Mouse (Mus musculus): ENCODE measurements around the gene Tspan12. TPM values are rescaled to one million over a fixed set of nuclear protein-coding genes. Genes with fewer than 3 reads are reported as not detected.
"Not testable (repeated sequence)": the region's sequence is repeated elsewhere in the genome, so short reads cannot be mapped to it uniquely, and the experiment has no call there.

Gene Tspan12
- total RNA-seq, 1 experiment from 2014 or later = 0.40 TPM

- ATAC-seq (replicated peaks in 1 of 2; ENCODE audit: insufficient read depth in 1 of 2, low FRiP score in 2 of 2, low TSS enrichment in 1 of 2, low read depth in 1 of 2, poor library complexity in 2 of 2, severe bottlenecking in 2 of 2) = 0 out of 4 replicates have a peak, but pooled peaks of 1 of the 2 experiments have one; percentile 7
These were observed 57.8 kb downstream of the Tspan12 start for GRCm38 (mm10) chr6:21794337-21795071.

- no peak for ATAC-seq (replicated peaks in 1 of 2; ENCODE audit: insufficient read depth in 1 of 2, low FRiP score in 2 of 2, low TSS enrichment in 1 of 2, low read depth in 1 of 2, poor library complexity in 2 of 2, severe bottlenecking in 2 of 2)
These were observed 61.0 kb downstream of the Tspan12 start for GRCm38 (mm10) chr6:21791307-21791706.

GRCm38 (mm10) chr6:21790550-21791086 lies 61.7 kb downstream of the Tspan12 start:
- no peak for ATAC-seq (replicated peaks in 1 of 2; ENCODE audit: insufficient read depth in 1 of 2, low FRiP score in 2 of 2, low TSS enrichment in 1 of 2, low read depth in 1 of 2, poor library complexity in 2 of 2, severe bottlenecking in 2 of 2)

- ATAC-seq (replicated peaks in 1 of 2; ENCODE audit: insufficient read depth in 1 of 2, low FRiP score in 2 of 2, low TSS enrichment in 1 of 2, low read depth in 1 of 2, poor library complexity in 2 of 2, severe bottlenecking in 2 of 2) = no peak
These were observed 62.3 kb downstream of the Tspan12 start for GRCm38 (mm10) chr6:21790036-21790435.

GRCm38 (mm10) chr6:21789582-21789981 lies 62.7 kb downstream of the Tspan12 start:
- not testable (repeated sequence) for ATAC-seq (replicated peaks in 1 of 2; ENCODE audit: insufficient read depth in 1 of 2, low FRiP score in 2 of 2, low TSS enrichment in 1 of 2, low read depth in 1 of 2, poor library complexity in 2 of 2, severe bottlenecking in 2 of 2)

- no peak for ATAC-seq (replicated peaks in 1 of 2; ENCODE audit: insufficient read depth in 1 of 2, low FRiP score in 2 of 2, low TSS enrichment in 1 of 2, low read depth in 1 of 2, poor library complexity in 2 of 2, severe bottlenecking in 2 of 2)
These were observed 64.6 kb downstream of the Tspan12 start for GRCm38 (mm10) chr6:21787757-21788156.

- no peak for ATAC-seq (replicated peaks in 1 of 2; ENCODE audit: insufficient read depth in 1 of 2, low FRiP score in 2 of 2, low TSS enrichment in 1 of 2, low read depth in 1 of 2, poor library complexity in 2 of 2, severe bottlenecking in 2 of 2)
These were observed 65.0 kb downstream of the Tspan12 start for GRCm38 (mm10) chr6:21787274-21787673.

- no peak for ATAC-seq (replicated peaks in 1 of 2; ENCODE audit: insufficient read depth in 1 of 2, low FRiP score in 2 of 2, low TSS enrichment in 1 of 2, low read depth in 1 of 2, poor library complexity in 2 of 2, severe bottlenecking in 2 of 2)
These were observed 78.0 kb downstream of the Tspan12 start for GRCm38 (mm10) chr6:21774213-21774916.

- ATAC-seq (replicated peaks in 1 of 2; ENCODE audit: insufficient read depth in 1 of 2, low FRiP score in 2 of 2, low TSS enrichment in 1 of 2, low read depth in 1 of 2, poor library complexity in 2 of 2, severe bottlenecking in 2 of 2) = no peak
These were observed 82.9 kb downstream of the Tspan12 start for GRCm38 (mm10) chr6:21769447-21769809.

GRCm38 (mm10) chr6:21768745-21769446 lies 83.4 kb downstream of the Tspan12 start:
- ATAC-seq (replicated peaks in 1 of 2; ENCODE audit: insufficient read depth in 1 of 2, low FRiP score in 2 of 2, low TSS enrichment in 1 of 2, low read depth in 1 of 2, poor library complexity in 2 of 2, severe bottlenecking in 2 of 2) = no peak

- no peak for ATAC-seq (replicated peaks in 1 of 2; ENCODE audit: insufficient read depth in 1 of 2, low FRiP score in 2 of 2, low TSS enrichment in 1 of 2, low read depth in 1 of 2, poor library complexity in 2 of 2, severe bottlenecking in 2 of 2)
These were observed 84.5 kb downstream of the Tspan12 start for GRCm38 (mm10) chr6:21767787-21768221.

- no peak for ATAC-seq (replicated peaks in 1 of 2; ENCODE audit: insufficient read depth in 1 of 2, low FRiP score in 2 of 2, low TSS enrichment in 1 of 2, low read depth in 1 of 2, poor library complexity in 2 of 2, severe bottlenecking in 2 of 2)
These were observed 104.8 kb downstream of the Tspan12 start for GRCm38 (mm10) chr6:21747536-21747935.

- no peak for ATAC-seq (replicated peaks in 1 of 2; ENCODE audit: insufficient read depth in 1 of 2, low FRiP score in 2 of 2, low TSS enrichment in 1 of 2, low read depth in 1 of 2, poor library complexity in 2 of 2, severe bottlenecking in 2 of 2)
These were observed 107.6 kb downstream of the Tspan12 start for GRCm38 (mm10) chr6:21744615-21745266.

GRCm38 (mm10) chr6:21740606-21741005 lies 111.7 kb downstream of the Tspan12 start:
- ATAC-seq (replicated peaks in 1 of 2; ENCODE audit: insufficient read depth in 1 of 2, low FRiP score in 2 of 2, low TSS enrichment in 1 of 2, low read depth in 1 of 2, poor library complexity in 2 of 2, severe bottlenecking in 2 of 2) = no peak

GRCm38 (mm10) chr6:21722238-21722637 lies 130.1 kb downstream of the Tspan12 start:
- no peak for ATAC-seq (replicated peaks in 1 of 2; ENCODE audit: insufficient read depth in 1 of 2, low FRiP score in 2 of 2, low TSS enrichment in 1 of 2, low read depth in 1 of 2, poor library complexity in 2 of 2, severe bottlenecking in 2 of 2)

Measured in hematopoietic stem cell, adult 5-6 weeks (primary cell).